Mouse (Mus musculus) heart, embryonic 16.5 days (tissue): ENCODE results near the gene Zfp277. TPM values are rescaled to one million over a fixed set of nuclear protein-coding genes. Genes with fewer than 3 reads are reported as not detected.
A peak's percentile ranks its signal among the peaks of the same experiment; 100 is the strongest.

Source experiments
- ATAC-seq: fragments of 200-750 bp; cut with Nextera tagmentation; replicated peaks from 2 replicates; pipeline ENCODE4 v1.8.0; 2017; ENCODE audit warnings: moderate number of reproducible peaks; ENCODE audit not compliant: insufficient read depth, low FRiP score; ENCODE audit errors: extremely low read depth
- H3K27ac ChIP-seq: fragments of 300-500 bp; sonication (generic); 2 replicates; pipeline ENCODE4 v1.5.1; 2014; ENCODE audit warnings: mild to moderate bottlenecking, low read length, control low read depth, moderate library complexity
- H3K27me3 ChIP-seq: fragments of 300-500 bp; sonication (generic); 2 replicates; pipeline ENCODE4 v1.6.1; 2014; ENCODE audit warnings: low read length, mixed read lengths; ENCODE audit not compliant: control insufficient read depth, insufficient read depth
- H3K36me3 ChIP-seq: fragments of 300-500 bp; sonication (generic); 2 replicates; pipeline ENCODE4 v1.6.1; 2014; ENCODE audit not compliant: control insufficient read depth, insufficient read depth
- H3K4me1 ChIP-seq: fragments of 300-500 bp; sonication (generic); 2 replicates; pipeline ENCODE4 v1.6.1; 2014; ENCODE audit warnings: low read length, mixed read lengths; ENCODE audit not compliant: control insufficient read depth, insufficient read depth
- H3K4me2 ChIP-seq: fragments of 300-500 bp; sonication (generic); 2 replicates; pipeline ENCODE4 v1.6.1; 2014; ENCODE audit warnings: low read depth, mild to moderate bottlenecking, control low read depth, low read length
- H3K4me3 ChIP-seq: fragments of 300-500 bp; sonication (generic); 2 replicates; pipeline ENCODE4 v1.5.1; 2014; ENCODE audit warnings: mild to moderate bottlenecking, control low read depth, low read length
- H3K9ac ChIP-seq: fragments of 300-500 bp; sonication (generic); 2 replicates; pipeline ENCODE4 v1.6.1; 2014; ENCODE audit warnings: low read length, control low read depth
- H3K9me3 ChIP-seq: fragments of 300-500 bp; sonication (generic); replicated peaks from 2 replicates; pipeline ENCODE4 v1.6.1; 2016; ENCODE audit warnings: low read length; ENCODE audit not compliant: control insufficient read depth
- WGBS: fragments of 180-500 bp; shearing (Covaris S2); extraction: QIAGEN DNeasy Blood & Tissue Kit; methylation state at CpG from one replicate; pipeline ENCODE4 v1.1.7; 2014; 5-methylcytosine and 5-hydroxymethylcytosine counted together
- polyA plus RNA-seq: library from polyadenylated mRNA; unstranded; fragments of >200 nt; fragmentation: Nextera tagmentation; extraction: Ambion mirVana; gene quantifications from 2 replicates; pipeline ENCODE4 v1.2.1, GENCODE M21; 2015

The Zfp277 gene
- polyA plus RNA-seq, 1 experiment from 2014 or later, result 28.0 TPM

DNA sequence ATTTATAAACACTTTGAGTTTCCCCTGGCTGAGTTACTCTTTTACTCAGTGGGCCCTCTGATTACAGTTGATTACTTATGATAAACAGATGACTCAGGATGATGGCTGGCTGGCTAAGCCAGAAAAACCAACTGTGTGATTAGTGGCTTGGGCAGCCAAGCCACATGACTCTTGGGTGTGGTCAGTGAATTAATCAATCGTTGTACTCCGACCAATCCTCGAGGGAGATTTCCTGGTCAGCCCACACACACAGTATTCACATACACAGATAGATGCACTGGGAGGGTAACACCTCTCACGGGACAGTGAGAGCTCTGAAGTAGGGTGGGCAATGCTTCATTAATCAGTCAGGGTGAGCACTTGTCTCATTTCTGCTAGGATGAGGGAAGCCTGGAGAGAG is 97.5 kb downstream of the Zfp277 start:
- H3K36me3 ChIP-seq, result peaks cover 7% of the 10 kb centered on the region; the same call in 1 of the 2 replicates
- H3K4me1 ChIP-seq, result peaks cover 6% of the 10 kb centered on the region
- no peak overlapping the region for H3K4me3 ChIP-seq
- H3K9ac ChIP-seq, result no peak overlapping the region
- H3K27me3 ChIP-seq, result no peaks in the 10 kb centered on the region
- 77% methylated on average over 4 of the region's 4 CpGs for WGBS
- no peak overlapping the region for H3K27ac ChIP-seq
- no peak for ATAC-seq
- H3K4me2 ChIP-seq, result no peak overlapping the region
- no peaks in the 10 kb centered on the region for H3K9me3 ChIP-seq

GRCm38 (mm10) chr12:40347060-40347698 is 98.5 kb downstream of the Zfp277 start:
- H3K9ac ChIP-seq, result no peak overlapping the region
- WGBS, result 87% methylated on average over 10 of the region's 10 CpGs
- no peak for ATAC-seq

GRCm38 (mm10) chr12:40341443-40341842 is 104.3 kb downstream of the Zfp277 start:
- Histone ChIP-seq H3K36me3 (no peaks in the 10 kb centered on the region), H3K9me3 (no peaks in the 10 kb centered on the region), H3K4me3 (no peak overlapping the region), H3K9ac (no peak overlapping the region), H3K4me2 (peak overlapping the region; percentile 26; the same call in 1 of the 2 replicates), H3K27me3 (no peaks in the 10 kb centered on the region), H3K27ac (no peak overlapping the region), H3K4me1 (peaks cover 28% of the 10 kb centered on the region)
- WGBS, result 31% methylated on average over 5 of the region's 5 CpGs
- 0 out of 2 replicates have a peak, but pooled peaks have one; percentile 41 for ATAC-seq

More at GRCm38 (mm10) chr12:40347060-40347698, 98.5 kb downstream of the Zfp277 start:
- Histone ChIP-seq H3K27ac (no peak overlapping the region), H3K4me2 (no peak overlapping the region), H3K9me3 (no peaks in the 10 kb centered on the region), H3K36me3 (peaks cover 7% of the 10 kb centered on the region; the same call in 1 of the 2 replicates), H3K4me1 (peaks cover 6% of the 10 kb centered on the region), H3K4me3 (no peak overlapping the region), H3K27me3 (no peaks in the 10 kb centered on the region)

GRCm38 (mm10) chr12:40335303-40335702 is 110.4 kb downstream of the Zfp277 start:
- Histone ChIP-seq H3K9ac (no peak overlapping the region), H3K36me3 (no peaks in the 10 kb centered on the region), H3K27me3 (no peaks in the 10 kb centered on the region), H3K4me1 (peaks cover 15% of the 10 kb centered on the region), H3K27ac (no peak overlapping the region), H3K9me3 (no peaks in the 10 kb centered on the region), H3K4me2 (no peak overlapping the region), H3K4me3 (no peak overlapping the region)
- WGBS, result 91% methylated on average over 3 of the region's 3 CpGs
- no peak for ATAC-seq

GRCm38 (mm10) chr12:40331467-40331866 is 114.2 kb downstream of the Zfp277 start:
- ATAC-seq, result no peak
- WGBS, result 88% methylated on average over 3 of the region's 3 CpGs

GRCm38 (mm10) chr12:40327012-40327660 is 118.6 kb downstream of the Zfp277 start:
- H3K4me3 ChIP-seq, result no peak overlapping the region
- ATAC-seq, result no peak
- H3K9ac ChIP-seq, result no peak overlapping the region
- no peaks in the 10 kb centered on the region for H3K9me3 ChIP-seq
- no peak overlapping the region for H3K4me2 ChIP-seq
- no peak overlapping the region for H3K27ac ChIP-seq
- H3K36me3 ChIP-seq, result no peaks in the 10 kb centered on the region
- 50% methylated on average over 5 of the region's 5 CpGs for WGBS
- H3K27me3 ChIP-seq, result no peaks in the 10 kb centered on the region
- peaks cover 8% of the 10 kb centered on the region; the same call in 1 of the 2 replicates for H3K4me1 ChIP-seq

More at GRCm38 (mm10) chr12:40331467-40331866, 114.2 kb downstream of the Zfp277 start:
- H3K36me3 ChIP-seq, result no peaks in the 10 kb centered on the region
- H3K27ac ChIP-seq, result no peak overlapping the region
- no peak overlapping the region for H3K4me2 ChIP-seq
- H3K9me3 ChIP-seq, result no peaks in the 10 kb centered on the region
- peaks cover 8% of the 10 kb centered on the region; the same call in 1 of the 2 replicates for H3K4me1 ChIP-seq
- H3K27me3 ChIP-seq, result no peaks in the 10 kb centered on the region
- H3K4me3 ChIP-seq, result no peak overlapping the region
- no peak overlapping the region for H3K9ac ChIP-seq

DNA sequence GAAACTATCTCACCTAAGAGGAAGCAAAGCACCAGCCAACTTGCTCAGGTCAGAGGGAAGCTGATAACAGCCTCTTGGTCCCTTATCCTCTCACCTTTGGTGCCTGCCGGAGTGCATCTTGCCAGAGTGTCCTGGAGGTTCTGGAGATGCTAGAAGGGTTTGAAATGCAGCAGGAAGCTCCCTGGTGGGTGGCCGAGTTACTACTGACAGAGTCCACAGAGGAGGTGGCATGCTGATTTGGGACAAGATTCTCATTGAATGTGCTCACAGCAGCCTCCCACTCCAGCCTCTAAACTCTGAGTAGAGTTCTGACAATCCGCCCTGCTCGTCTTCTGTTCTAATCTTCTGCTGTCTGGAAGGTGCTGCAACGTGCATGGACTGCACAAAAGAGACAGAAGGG is 120.1 kb downstream of the Zfp277 start:
- Histone ChIP-seq H3K4me1 (peaks cover 8% of the 10 kb centered on the region; the same call in 1 of the 2 replicates), H3K36me3 (peaks cover 10% of the 10 kb centered on the region), H3K27ac (no peak overlapping the region), H3K9ac (no peak overlapping the region), H3K4me3 (no peak overlapping the region), H3K27me3 (no peaks in the 10 kb centered on the region), H3K9me3 (no peaks in the 10 kb centered on the region), H3K4me2 (no peak overlapping the region)
- ATAC-seq, result no peak
- WGBS, result 69% methylated on average over 5 of the region's 5 CpGs

DNA sequence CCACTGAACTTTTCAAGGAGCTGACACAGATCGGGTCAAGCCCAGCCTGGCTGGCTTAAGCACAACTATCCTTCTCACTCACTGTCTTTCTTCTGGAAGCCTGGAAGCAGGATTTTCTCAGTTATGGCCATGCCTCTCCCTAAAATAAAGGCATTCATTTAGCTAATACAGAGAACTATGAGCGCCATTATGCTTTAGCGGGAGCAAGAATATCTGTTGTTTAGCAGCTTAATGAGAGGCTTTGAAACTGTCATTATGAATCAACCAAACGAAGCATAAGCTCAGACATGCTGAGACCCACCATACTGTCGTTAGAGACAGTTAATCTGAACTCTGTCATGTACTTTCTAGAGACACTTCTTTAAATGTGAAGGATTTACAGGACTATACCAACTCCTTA is 120.9 kb downstream of the Zfp277 start:
- no peak overlapping the region for H3K9ac ChIP-seq
- no peaks in the 10 kb centered on the region for H3K27me3 ChIP-seq
- no peak overlapping the region for H3K4me2 ChIP-seq
- H3K36me3 ChIP-seq, result peaks cover 10% of the 10 kb centered on the region
- 86% methylated on average over 5 of the region's 5 CpGs for WGBS
- ATAC-seq, result no peak
- H3K27ac ChIP-seq, result no peak overlapping the region
- no peak overlapping the region for H3K4me3 ChIP-seq
- peaks cover 8% of the 10 kb centered on the region; the same call in 1 of the 2 replicates for H3K4me1 ChIP-seq
- H3K9me3 ChIP-seq, result no peaks in the 10 kb centered on the region

- 71% methylated on average over 2 of the region's 2 CpGs for WGBS
- Histone ChIP-seq H3K27ac (no peak overlapping the region), H3K27me3 (no peaks in the 10 kb centered on the region), H3K4me3 (no peak overlapping the region), H3K36me3 (no peaks in the 10 kb centered on the region; the same call in 1 of the 2 replicates), H3K4me1 (no peaks in the 10 kb centered on the region), H3K9me3 (0 out of 2 replicates have a peak, but pooled peaks cover 2% of the 10 kb centered on the region), H3K4me2 (no peak overlapping the region), H3K9ac (no peak overlapping the region)
- no peak for ATAC-seq
Measured at GRCm38 (mm10) chr12:40315146-40315545, 130.6 kb downstream of the Zfp277 start.
